Mouse (Mus musculus) myocyte (in vitro differentiated cells): ENCODE measurements around the gene Vps26c.
A peak's percentile ranks its signal among the peaks of the same experiment; 100 is the strongest.

ENCODE experiments used
- E2F4 ChIP-seq: IDR thresholded peaks from one replicate; pipeline ENCODE4 v1.6.1; 2011; ENCODE audit warnings: mild to moderate bottlenecking, control low read depth, moderate library complexity; ENCODE audit not compliant: insufficient read depth
- MAX ChIP-seq: IDR thresholded peaks from one replicate; pipeline ENCODE4 v1.6.1; 2011; ENCODE audit warnings: low read depth, mild to moderate bottlenecking, control low read depth
- MYOD1 ChIP-seq, 3 experiments: IDR thresholded peaks; one replicate each; pipeline ENCODE4 v1.6.1; 2011; ENCODE audit warnings: control low read depth in 2 of 3, low read depth in 2 of 3, mild to moderate bottlenecking in 2 of 3, moderate library complexity in 1 of 3; ENCODE audit not compliant: insufficient read length in 2 of 3, control insufficient read depth in 1 of 3
- MYOG ChIP-seq, 3 experiments: IDR thresholded peaks; one replicate each; pipeline ENCODE4 v1.6.1; 2011; ENCODE audit warnings: control low read depth in 2 of 3, low read depth in 2 of 3, mild to moderate bottlenecking in 2 of 3; ENCODE audit not compliant: insufficient read length in 2 of 3, control insufficient read depth in 1 of 3, insufficient read depth in 1 of 3
- POLR2A ChIP-seq: IDR thresholded peaks from one replicate; pipeline ENCODE4 v1.6.1; 2011; ENCODE audit warnings: low read depth, mild to moderate bottlenecking, control low read depth, moderate library complexity; ENCODE audit not compliant: insufficient read length
- POLR2AphosphoS2 ChIP-seq: IDR thresholded peaks from one replicate; pipeline ENCODE4 v1.6.1; 2011; ENCODE audit warnings: low read depth, control low read depth; ENCODE audit not compliant: insufficient read length
- REST ChIP-seq: IDR thresholded peaks from one replicate; pipeline ENCODE4 v1.6.1; 2011; ENCODE audit warnings: mild to moderate bottlenecking, control low read depth, moderate library complexity; ENCODE audit not compliant: insufficient read depth, insufficient read length
- TCF12 ChIP-seq: IDR thresholded peaks from one replicate; pipeline ENCODE4 v1.6.1; 2011; ENCODE audit warnings: mild to moderate bottlenecking, control low read depth; ENCODE audit not compliant: poor library complexity, insufficient read depth, severe bottlenecking
- TCF3 ChIP-seq: IDR thresholded peaks from one replicate; pipeline ENCODE4 v1.6.1; 2011; ENCODE audit warnings: low read depth, control low read depth; ENCODE audit not compliant: insufficient read length
- USF1 ChIP-seq: IDR thresholded peaks from one replicate; pipeline ENCODE4 v1.6.1; 2011; ENCODE audit warnings: low read depth, mild to moderate bottlenecking, control low read depth, moderate library complexity

DNA sequence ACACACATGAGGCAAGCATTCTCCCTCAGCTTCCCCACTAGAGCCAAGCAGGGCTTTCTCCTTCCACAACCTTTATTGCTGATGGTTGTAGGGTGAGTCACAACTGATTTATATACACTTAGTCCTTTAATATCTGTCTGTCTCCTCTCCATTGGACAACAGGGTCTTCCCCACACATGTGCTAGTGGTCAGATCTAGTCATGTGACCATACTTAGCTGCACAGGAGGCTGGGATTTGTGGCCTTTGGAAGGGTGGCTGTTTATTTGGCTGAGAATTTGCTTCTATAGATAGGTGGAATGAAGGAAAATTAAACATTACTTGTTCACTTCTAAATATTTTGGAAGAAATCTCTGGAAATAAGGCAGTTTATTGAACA lies 48.1 kb upstream of the Vps26c start:
- TF ChIP-seq TCF3: no peak
- TF ChIP-seq POLR2A: no peak
- TF ChIP-seq POLR2AphosphoS2: no peak
- no peak for TF ChIP-seq E2F4
- no peak for TF ChIP-seq MAX
- no peak for TF ChIP-seq TCF12
- no peak for TF ChIP-seq MYOG (IDR thresholded peaks at IDR 0.05; ENCODE audit: control insufficient read depth in 1 of 3, insufficient read depth in 1 of 3, insufficient read length in 2 of 3, low read depth in 2 of 3)
- TF ChIP-seq USF1: peak; percentile 92
- no peak for TF ChIP-seq REST
- TF ChIP-seq MYOD1 (IDR thresholded peaks at IDR 0.05; ENCODE audit: control insufficient read depth in 1 of 3, insufficient read length in 2 of 3, low read depth in 2 of 3): no peak
